Mouse (Mus musculus) hindbrain, postnatal 0 days (tissue): ENCODE measurements around the gene Il27. TPM values are rescaled to one million over a fixed set of nuclear protein-coding genes. Genes with fewer than 3 reads are reported as not detected.

ENCODE experiments used
- ATAC-seq: fragments of 200-750 bp; cut with Nextera tagmentation; 2 replicates; pipeline ENCODE4 v1.8.0; 2017; ENCODE audit warnings: mild to moderate bottlenecking, moderate TSS enrichment, moderate library complexity
- DNase-seq: peaks from one replicate; pipeline ENCODE4 v3.0.0-alpha.2; 2015; ENCODE audit warnings: low spot score
- H3K27ac ChIP-seq: fragments of 300-500 bp; sonication (generic); 2 replicates; pipeline ENCODE4 v1.5.1; 2014; ENCODE audit warnings: mild to moderate bottlenecking
- H3K27me3 ChIP-seq: fragments of 300-500 bp; sonication (generic); 2 replicates; pipeline ENCODE4 v1.6.1; 2014; ENCODE audit warnings: low read length, mixed read lengths; ENCODE audit not compliant: insufficient read depth
- H3K36me3 ChIP-seq: fragments of 300-500 bp; sonication (generic); 2 replicates; pipeline ENCODE4 v1.6.1; 2014; ENCODE audit warnings: low read length, mixed read lengths; ENCODE audit not compliant: insufficient read depth
- H3K4me1 ChIP-seq: fragments of 300-500 bp; sonication (generic); 2 replicates; pipeline ENCODE4 v1.6.1; 2014; ENCODE audit warnings: antibody characterized with exemption, low read length, mixed read lengths; ENCODE audit not compliant: insufficient read depth
- H3K4me2 ChIP-seq: fragments of 300-500 bp; sonication (generic); 2 replicates; pipeline ENCODE4 v1.6.1; 2014; ENCODE audit warnings: low read depth, mild to moderate bottlenecking, low read length, moderate library complexity, mixed read lengths
- H3K4me3 ChIP-seq: fragments of 300-500 bp; sonication (generic); 2 replicates; pipeline ENCODE4 v1.5.1; 2014; ENCODE audit warnings: low read length
- H3K9ac ChIP-seq: fragments of 300-500 bp; sonication (generic); replicated peaks from 2 replicates; pipeline ENCODE4 v1.6.1; 2014; ENCODE audit warnings: mild to moderate bottlenecking, low read length, moderate library complexity, mixed read lengths
- H3K9me3 ChIP-seq: fragments of 300-500 bp; sonication (generic); 2 replicates; pipeline ENCODE4 v1.6.1; 2016; ENCODE audit warnings: low read length, mixed read lengths
- CTCF ChIP-seq: IDR thresholded peaks from 2 replicates; pipeline ENCODE4 v1.5.1; 2016; ENCODE audit warnings: antibody characterized with exemption, control low read depth, low read depth
- WGBS: fragments of 180-500 bp; shearing (Covaris S2); extraction: QIAGEN DNeasy Blood & Tissue Kit; methylation state at CpG from one replicate; pipeline ENCODE4 v1.1.7; 2014; 5-methylcytosine and 5-hydroxymethylcytosine counted together
- polyA plus RNA-seq: library from polyadenylated mRNA; unstranded; fragments of >200 nt; fragmentation: Nextera tagmentation; extraction: Ambion mirVana; gene quantifications from 2 replicates; pipeline ENCODE4 v1.2.1, GENCODE M21; 2015
- total RNA-seq: library from RNA; depleted of rRNA; stranded (reverse); fragments of >200 nt; gene quantifications from 2 replicates; pipeline ENCODE4 v1.2.3, GENCODE M21; 2014

Gene Il27
- total and polyA plus RNA-seq, 2 experiments from 2014 or later: 0.94 TPM; not detected in 1

DNA sequence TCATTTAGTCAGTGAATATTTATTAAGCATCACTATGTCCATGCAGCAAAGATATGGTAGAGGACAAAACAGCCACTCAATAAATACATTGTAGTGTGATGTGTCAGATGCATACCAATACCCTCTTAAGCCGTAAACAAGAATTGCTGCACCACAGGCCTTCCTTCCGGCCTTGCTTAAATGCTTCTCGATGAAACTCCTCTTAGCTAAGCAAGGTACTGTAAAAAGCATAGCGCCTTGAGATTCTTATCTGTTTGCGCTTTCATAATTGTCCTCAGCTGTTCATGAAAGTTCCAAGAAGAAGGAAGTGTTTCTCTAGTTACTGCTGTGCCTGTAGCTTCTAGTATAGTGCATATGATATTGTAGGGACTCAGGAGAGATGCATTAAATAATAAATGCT lies 11.9 kb upstream of the Il27 start:
- Histone ChIP-seq H3K4me3 (no peak overlapping the region), H3K4me2 (no peak overlapping the region), H3K9ac (no peak overlapping the region), H3K27me3 (no peaks in the 10 kb centered on the region), H3K4me1 (no peaks in the 10 kb centered on the region), H3K9me3 (no peaks in the 10 kb centered on the region), H3K27ac (no peak overlapping the region), H3K36me3 (no peaks in the 10 kb centered on the region)
- 85% methylated on average over 5 of the region's 5 CpGs for WGBS
- no peak for ATAC-seq
- no peak for TF ChIP-seq CTCF
- no peak for DNase-seq

DNA sequence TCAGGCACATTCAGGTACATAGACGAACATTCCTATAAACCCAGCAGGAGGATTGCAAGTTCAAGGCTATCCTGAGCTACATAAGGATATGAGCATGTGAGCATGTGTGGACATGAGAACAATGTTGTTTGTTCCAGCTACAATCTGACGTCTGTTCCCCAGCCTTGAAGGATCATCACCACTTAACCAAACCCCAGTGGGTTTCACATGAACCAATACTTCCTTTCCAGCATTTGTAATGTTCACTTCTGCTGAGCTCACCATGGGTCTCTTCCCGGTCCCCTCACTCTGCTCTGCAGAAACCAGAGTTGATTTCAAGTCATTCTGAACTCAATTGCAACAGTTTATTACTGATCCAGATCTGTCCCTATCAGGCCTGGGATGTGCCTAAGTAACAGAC lies 7.9 kb upstream of the Il27 start:
- Histone ChIP-seq H3K27me3 (no peaks in the 10 kb centered on the region), H3K36me3 (no peaks in the 10 kb centered on the region), H3K9ac (no peak overlapping the region), H3K27ac (no peak overlapping the region), H3K9me3 (no peaks in the 10 kb centered on the region), H3K4me2 (no peak overlapping the region), H3K4me3 (no peak overlapping the region), H3K4me1 (no peaks in the 10 kb centered on the region)
- no peak for TF ChIP-seq CTCF
- no peak for ATAC-seq
- DNase-seq: no peak
- WGBS: 84% methylated on average over 3 of the region's 3 CpGs

DNA sequence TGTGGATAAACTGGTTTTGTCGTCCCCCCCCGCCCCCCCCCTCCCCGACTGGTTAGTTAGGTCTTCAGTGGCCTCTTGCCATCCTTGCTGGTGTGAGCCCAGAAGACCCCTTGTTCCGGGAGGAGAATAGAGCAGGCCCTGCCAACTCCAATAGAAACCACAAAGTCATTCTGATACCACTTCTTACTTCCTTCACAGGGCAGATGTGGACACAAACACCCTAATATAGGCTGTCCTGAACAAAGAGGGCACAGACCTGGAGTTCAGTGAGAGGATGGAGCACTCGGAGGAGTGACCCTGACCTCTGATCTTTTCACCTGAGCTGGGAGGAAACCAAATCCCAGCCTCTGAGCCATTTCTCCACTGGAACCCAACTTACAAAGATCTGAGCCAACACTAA lies 7.2 kb upstream of the Il27 start:
- Histone ChIP-seq H3K36me3 (no peaks in the 10 kb centered on the region), H3K9me3 (no peaks in the 10 kb centered on the region), H3K27me3 (no peaks in the 10 kb centered on the region), H3K4me1 (no peaks in the 10 kb centered on the region), H3K4me2 (no peak overlapping the region), H3K4me3 (no peak overlapping the region), H3K27ac (no peak overlapping the region), H3K9ac (no peak overlapping the region)
- no peak for DNase-seq
- no peak for TF ChIP-seq CTCF
- no peak for ATAC-seq
- 41% methylated on average over 4 of the region's 5 CpGs for WGBS

DNA sequence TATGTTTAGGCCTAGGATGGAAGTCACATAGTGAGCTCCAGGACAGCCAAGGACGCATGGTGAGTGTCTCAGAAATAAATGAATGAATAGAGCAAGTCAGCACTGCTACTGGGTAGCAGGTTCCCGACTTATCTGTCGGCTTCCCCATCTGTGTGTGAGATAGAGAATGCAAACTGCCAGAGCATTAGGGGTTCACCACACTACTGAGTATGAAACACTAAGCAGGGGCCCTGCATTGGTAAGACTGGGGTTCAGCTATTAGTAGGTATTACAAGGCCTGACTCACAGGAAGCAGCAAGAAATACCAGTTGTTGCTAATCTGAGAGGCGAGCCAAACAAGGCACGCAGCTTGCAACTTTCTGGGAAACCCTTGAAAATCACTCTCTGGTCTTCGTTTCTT lies 4.2 kb upstream of the Il27 start:
- Histone ChIP-seq H3K27me3 (no peaks in the 10 kb centered on the region), H3K9ac (no peak overlapping the region), H3K4me2 (no peak overlapping the region), H3K36me3 (no peaks in the 10 kb centered on the region), H3K4me3 (no peak overlapping the region), H3K27ac (no peak overlapping the region), H3K9me3 (no peaks in the 10 kb centered on the region), H3K4me1 (no peaks in the 10 kb centered on the region)
- 77% methylated on average over 6 of the region's 6 CpGs for WGBS
- DNase-seq (no peak), ATAC-seq (no peak)
- TF ChIP-seq CTCF: no peak

DNA sequence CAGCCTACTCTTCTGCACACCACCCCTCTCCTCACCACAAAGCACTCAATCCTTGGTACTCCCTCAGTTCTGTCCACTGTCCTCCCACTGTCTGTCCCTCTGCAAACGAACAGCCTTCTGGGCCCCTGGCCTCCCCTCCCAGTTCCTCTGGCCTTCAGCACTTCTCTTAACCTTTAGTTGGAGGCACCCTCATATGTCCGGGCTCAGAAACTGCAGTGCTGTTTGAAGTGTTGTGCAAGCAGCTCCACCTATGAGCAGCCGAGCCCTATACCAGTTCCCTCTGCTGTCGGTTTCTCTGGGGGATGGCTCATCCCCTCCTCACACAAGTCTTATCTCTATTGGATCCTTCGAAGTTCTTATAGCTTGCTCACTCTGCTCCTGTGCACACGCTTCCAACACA lies 1.7 kb upstream of the Il27 start:
- DNase-seq: no peak
- ATAC-seq: no peak

DNA sequence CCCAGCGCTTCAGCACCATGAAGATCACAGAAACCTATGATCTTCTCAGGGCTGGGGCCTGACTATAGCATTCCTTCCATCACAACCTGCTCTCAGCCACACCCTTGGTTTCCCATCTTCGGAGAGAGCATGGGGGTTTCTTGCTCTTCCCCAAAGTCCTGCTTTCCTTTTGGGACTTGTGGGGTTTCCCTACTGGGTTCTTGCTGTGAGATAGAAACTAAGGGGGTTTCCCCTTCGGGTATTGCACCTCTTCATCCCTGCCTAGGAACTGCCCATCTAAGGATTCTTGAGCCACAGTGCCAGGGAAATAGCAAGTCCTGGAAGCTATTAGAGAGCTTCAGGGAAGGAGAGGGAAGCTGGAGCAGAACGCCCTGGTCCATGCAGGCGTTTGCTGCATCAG lies 1.1 kb upstream of the Il27 start:
- DNase-seq (no peak), ATAC-seq (no peak)
- H3K4me3 ChIP-seq: no peak overlapping the region
- H3K27ac ChIP-seq: no peak overlapping the region
- TF ChIP-seq CTCF: no peak
- no peaks in the 10 kb centered on the region for H3K27me3 ChIP-seq
- WGBS: 87% methylated on average over 5 of the region's 5 CpGs
- H3K4me2 ChIP-seq: no peak overlapping the region
- no peak overlapping the region for H3K9ac ChIP-seq
- no peaks in the 10 kb centered on the region for H3K9me3 ChIP-seq
- no peaks in the 10 kb centered on the region for H3K36me3 ChIP-seq
- no peaks in the 10 kb centered on the region for H3K4me1 ChIP-seq

More for the DNA sequence above, 1.7 kb upstream of the Il27 start:
- TF ChIP-seq CTCF: no peak
- Histone ChIP-seq H3K4me2 (no peak overlapping the region), H3K4me3 (no peak overlapping the region), H3K27me3 (no peaks in the 10 kb centered on the region), H3K27ac (no peak overlapping the region), H3K9ac (no peak overlapping the region), H3K36me3 (no peaks in the 10 kb centered on the region), H3K4me1 (no peaks in the 10 kb centered on the region), H3K9me3 (no peaks in the 10 kb centered on the region)
- WGBS: 77% methylated on average over 6 of the region's 6 CpGs

DNA sequence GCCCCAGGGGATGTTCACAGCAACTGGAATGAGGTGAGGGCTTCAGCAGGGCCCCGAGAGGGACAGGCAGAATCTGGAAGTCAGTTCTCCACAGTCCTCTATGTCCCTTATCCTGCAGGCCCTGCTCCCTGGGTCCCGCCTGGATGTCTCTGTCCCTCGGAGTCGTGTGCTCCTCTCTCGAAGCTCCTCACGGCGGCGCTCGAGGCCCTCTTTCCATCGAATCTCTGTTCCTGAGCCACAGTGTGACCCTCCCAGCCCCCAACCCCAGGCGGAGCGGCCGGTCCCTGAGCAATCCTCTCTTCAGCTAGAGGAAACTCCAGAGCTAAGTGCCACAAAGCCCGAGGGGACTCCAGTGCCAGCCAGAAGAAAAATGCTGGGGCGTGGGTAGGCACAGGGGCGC lies 7.0 kb downstream of the Il27 start:
- no peak overlapping the region for H3K4me3 ChIP-seq
- ATAC-seq: peak; percentile 70; the same call in 1 of the 2 replicates
- peak; percentile 80 for DNase-seq
- 0 out of 2 replicates have a peak, but pooled peaks cover 2% of the 10 kb centered on the region for H3K4me1 ChIP-seq
- H3K9me3 ChIP-seq: no peaks in the 10 kb centered on the region
- peak overlapping the region; percentile 40 for H3K4me2 ChIP-seq
- WGBS: 8% methylated on average over 16 of the region's 16 CpGs
- no peak overlapping the region for H3K27ac ChIP-seq
- TF ChIP-seq CTCF: peak; percentile 73
- H3K36me3 ChIP-seq: no peaks in the 10 kb centered on the region
- H3K27me3 ChIP-seq: no peaks in the 10 kb centered on the region
- H3K9ac ChIP-seq: peak overlapping the region; percentile 28; the same call in 1 of the 2 replicates
